Mouse (Mus musculus) layer of hippocampus, adult 18-20 months (tissue): Measurements from ENCODE around the gene Enho. TPM values are rescaled to one million over a fixed set of nuclear protein-coding genes. Genes with fewer than 3 reads are reported as not detected.

ENCODE experiments used
- total RNA-seq, 2 experiments: library from RNA; stranded (reverse); gene quantifications; 2 replicates each; pipeline ENCODE4 v1.2.3; 2021

Gene Enho
- total RNA-seq, 2 experiments from 2014 or later, result 61.9 to 65.0 TPM

Other genes with a start within 250 kb of the Enho start
- 1 to 10 TPM in 1 of 2 experiments, under 1 TPM in 1; 0.52 to 1.0 TPM for gene Kif24, start 175.4 kb downstream of the Enho start, total RNA-seq
- 10 to 100 TPM; 29.5 to 32.0 TPM for gene Nudt2, start 175.2 kb downstream of the Enho start, total RNA-seq
- gene AI464131, start 137.2 kb downstream of the Enho start, total RNA-seq, result 10 to 100 TPM; 29.0 to 29.3 TPM
- gene 1110017D15Rik, start 123.0 kb downstream of the Enho start, total RNA-seq, result 1 to 10 TPM; 4.5 to 7.0 TPM
- gene Fam219a, start 70.8 kb downstream of the Enho start, total RNA-seq, result 100 to 1,000 TPM; 159 to 163 TPM
- 1 to 10 TPM; 7.8 to 9.0 TPM for gene Dnaic1, start 70.5 kb downstream of the Enho start, total RNA-seq
- 100 to 1,000 TPM; 110 to 113 TPM for gene Cntfr, start 56.8 kb upstream of the Enho start, total RNA-seq
- 10 to 100 TPM; 35.5 to 37.0 TPM for gene Il11ra1, start 59.7 kb upstream of the Enho start, total RNA-seq
- gene Rpp25l, start 73.2 kb upstream of the Enho start, total RNA-seq, result 10 to 100 TPM; 36.0 to 39.0 TPM
- gene Dctn3, start 82.8 kb upstream of the Enho start, total RNA-seq, result 100 to 1,000 TPM; 150 to 151 TPM
- not detected for gene Arid3c, start 90.8 kb upstream of the Enho start, total RNA-seq
- 10 to 100 TPM; 52.2 to 54.3 TPM for gene Galt, start 114.9 kb upstream of the Enho start, total RNA-seq
- 10 to 100 TPM; 36.9 to 44.0 TPM for gene Sigmar1, start 115.8 kb upstream of the Enho start, total RNA-seq
- 100 to 1,000 TPM; 125 to 135 TPM for gene Ccl27a, start 133.9 kb upstream of the Enho start, total RNA-seq